Mouse (Mus musculus): ENCODE results near the gene Tmem190.

Tmem190 gene

DNA sequence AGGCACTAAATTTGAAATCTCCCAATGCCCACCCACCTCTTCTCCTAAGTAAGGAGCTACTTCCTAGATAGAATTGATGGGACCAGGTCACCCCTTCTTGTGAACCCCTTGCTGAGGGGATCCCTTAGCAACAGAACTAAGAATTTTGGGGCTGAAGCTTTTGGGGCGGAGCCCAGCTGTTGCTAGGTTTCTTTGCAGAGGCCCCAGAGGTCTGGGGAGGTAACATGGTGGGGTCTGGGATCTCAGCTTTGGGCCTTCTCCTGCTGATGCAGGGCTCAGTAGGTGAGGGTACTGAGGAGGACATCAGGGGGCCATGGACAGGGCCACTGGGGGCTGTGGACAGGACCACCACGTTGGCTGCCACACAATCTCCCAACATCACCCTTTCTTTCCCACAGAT, at the start of gene Tmem190, which contains the start of gene Il11:
Gene Tmem190, plus strand, starts transcription at position 179 of the 400 bp plus-strand sequence.
Gene Il11, minus strand, starts transcription at position 101 of the 400 bp plus-strand sequence.
- DNase-seq (ENCODE audit: low read depth, low spot score): no peak

DNA sequence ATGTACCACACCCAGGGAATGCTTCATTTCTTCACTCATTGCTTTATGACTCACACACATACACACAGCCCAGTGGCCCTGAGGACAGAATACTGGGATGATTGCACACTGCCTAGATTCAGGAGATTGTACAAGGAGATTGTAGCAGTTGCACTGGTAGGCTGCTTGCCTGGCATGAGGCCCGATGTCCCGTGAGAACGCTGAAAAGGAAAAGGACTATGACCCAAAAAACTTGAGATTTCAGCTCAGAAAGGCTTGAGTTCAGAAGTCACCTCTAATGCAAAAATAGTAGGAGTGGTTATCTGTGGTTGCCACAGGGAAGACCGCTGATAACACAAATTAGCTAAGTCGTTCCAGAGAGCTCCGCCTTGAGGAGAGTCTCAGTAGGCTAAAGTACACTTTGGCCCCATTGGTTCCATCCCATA, 49.8 kb upstream of the Tmem190 start:
- DNase-seq (ENCODE audit: low read depth, low spot score): no peak

DNA sequence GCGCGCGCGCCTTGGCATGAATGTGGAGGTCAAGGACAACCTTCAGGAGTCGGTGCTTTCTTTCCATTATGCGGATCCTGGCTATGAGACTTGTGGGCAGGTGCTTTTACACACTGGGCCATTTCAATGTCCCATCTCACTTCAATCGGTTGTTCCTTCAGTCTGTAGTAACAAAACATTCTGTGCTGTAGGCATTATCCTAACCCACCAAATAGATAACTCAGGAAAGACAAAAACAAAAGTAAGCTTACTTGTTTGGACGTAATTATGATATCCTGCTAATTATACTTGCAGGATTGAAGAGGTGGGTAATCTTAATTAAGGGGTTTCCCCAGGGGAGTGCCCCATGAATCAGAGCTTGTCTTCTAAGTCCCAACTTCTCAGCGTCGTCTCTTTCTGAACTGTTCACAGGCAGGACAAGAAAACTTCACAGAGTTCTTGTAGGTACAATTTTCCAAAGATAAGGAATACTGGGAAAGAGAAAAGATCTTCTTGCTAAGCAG, 43.6 kb upstream of the Tmem190 start:
- DNase-seq (ENCODE audit: low read depth, low spot score): no peak

DNA sequence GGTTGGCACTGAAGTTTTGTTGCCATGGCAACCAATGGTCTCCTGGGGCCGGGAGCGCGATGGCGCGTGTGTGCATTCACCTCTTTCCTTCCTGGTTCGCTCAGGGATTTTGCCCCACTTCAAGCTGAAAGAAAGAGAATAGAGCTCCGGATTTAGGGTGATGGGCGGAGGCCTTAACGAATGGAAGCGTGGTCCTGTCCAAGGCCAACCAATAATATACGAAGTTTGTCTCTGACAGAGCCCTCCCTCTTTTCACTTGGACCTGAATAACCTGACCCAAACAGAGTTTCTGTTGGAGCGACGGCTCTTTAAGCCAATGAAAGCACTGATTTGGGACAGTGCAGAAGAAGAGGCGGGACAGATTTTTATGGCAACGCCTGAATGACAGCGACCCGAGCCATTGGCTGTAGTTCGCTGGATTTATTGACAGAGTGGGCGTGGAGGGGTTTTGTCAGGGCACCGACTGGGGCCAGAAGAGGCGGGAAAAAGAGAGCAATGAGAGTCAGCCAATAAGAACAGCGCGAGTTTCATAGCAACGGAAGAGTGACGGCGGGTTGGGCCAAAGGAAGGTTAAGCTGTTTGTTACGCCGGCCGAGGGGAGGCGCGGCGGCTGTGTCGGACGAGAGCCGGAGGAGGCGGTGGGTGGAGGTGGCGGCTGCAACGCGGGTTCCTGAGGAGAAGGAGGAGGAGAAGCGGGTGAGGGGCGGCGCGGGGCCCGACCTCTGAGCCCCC, 43.0 kb upstream of the Tmem190 start, which contains the start of gene Kmt5c:
Gene Kmt5c, plus strand, starts transcription at position 572 of the 732 bp plus-strand sequence.
- DNase-seq (ENCODE audit: low read depth, low spot score): peak; percentile 100

DNA sequence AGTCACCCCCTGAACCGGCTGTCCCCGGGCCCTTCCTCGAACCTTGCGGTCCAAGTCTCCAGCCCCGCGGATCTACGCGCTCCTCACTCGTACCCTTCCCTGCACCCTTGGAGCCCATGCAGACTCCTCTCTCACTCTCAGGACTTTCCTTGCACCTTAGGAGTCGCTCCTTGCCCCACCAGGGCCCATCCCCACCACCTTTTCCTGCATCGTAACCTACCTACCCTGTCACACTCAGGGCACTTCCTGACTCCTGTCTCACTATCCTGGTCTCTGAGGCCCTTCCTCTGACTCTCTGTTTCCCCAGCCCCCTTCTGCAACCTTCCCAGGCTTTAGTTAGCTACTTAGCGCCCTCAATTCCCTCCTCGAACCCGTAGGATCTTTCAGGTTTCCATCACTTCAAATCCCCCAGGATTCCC, 42.4 kb upstream of the Tmem190 start:
- no peak for DNase-seq (ENCODE audit: low read depth, low spot score)

DNA sequence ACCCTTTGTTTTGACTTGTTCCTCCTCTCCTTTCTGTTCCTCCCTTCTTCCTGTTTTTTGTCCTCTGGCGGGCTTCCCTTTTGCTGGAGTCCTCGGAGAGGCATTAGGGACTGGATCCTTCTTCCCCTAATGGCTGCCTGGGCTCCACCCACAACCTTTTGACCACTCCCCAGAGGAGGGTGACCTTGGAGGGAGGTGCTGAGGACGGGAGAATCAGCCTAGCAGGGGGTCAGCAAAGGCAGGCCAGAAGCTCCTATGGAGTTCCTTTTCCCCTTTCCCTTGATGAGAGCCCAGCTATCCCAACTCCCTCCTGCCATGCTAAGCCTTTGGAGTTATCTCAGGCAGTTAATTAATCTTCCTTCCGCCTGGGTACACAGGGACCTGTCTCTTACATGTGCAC, 41.6 kb upstream of the Tmem190 start:
- DNase-seq (ENCODE audit: low read depth, low spot score): no peak

DNA sequence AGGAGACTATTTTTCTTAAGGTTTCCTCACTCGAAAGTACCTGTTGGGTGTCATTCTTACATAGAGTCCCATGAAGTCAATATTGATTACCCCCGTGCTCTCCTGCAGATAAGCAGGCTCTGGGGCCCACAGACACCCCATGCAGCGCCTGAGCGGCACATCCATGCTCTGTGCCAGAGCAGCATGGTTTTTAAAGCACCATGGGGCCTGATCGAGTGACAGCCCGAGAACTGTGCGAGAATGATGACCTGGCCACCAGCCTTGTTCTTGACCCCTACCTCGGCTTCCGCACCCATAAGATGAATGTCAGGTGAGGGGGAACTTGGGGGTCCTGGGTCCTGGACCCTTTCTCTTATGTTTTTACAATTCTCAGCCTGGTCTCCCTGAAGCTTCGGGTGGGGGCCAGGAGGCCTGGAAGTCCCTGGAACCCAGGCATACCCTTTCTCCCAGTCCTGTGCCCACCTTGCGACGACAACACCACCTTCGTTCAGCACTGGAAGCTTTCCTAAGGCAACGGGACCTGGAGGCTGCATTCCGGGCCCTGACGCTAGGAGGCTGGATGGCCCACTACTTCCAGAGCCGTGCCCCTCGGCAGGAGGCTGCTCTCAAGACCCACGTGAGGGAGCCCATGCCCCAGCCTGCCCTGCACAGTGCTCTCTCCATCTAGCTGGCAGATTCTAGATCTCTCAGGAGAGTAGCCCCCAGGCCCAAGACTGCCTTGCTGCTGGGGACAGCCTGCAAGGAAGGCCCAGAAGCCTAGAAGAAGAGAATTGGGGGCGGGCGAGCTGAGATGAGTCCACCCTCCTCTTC, 40.9 kb upstream of the Tmem190 start:
- DNase-seq (ENCODE audit: low read depth, low spot score): no peak

DNA sequence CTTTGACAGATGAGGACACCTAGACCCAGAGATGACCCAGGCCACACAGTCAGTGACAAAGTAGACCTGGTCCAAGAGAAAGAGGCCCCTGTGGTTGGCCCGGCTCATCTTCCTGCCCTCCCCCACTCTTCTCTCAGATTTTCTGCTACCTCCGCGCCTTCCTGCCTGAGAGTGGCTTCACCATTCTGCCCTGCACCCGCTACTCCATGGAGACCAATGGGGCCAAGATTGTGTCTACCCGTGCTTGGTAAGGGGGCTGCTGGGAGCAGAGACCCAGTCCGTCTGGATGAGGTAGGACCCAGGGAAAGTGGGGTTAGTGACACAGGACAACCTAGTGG, 40.3 kb upstream of the Tmem190 start:
- DNase-seq (ENCODE audit: low read depth, low spot score): no peak

DNA sequence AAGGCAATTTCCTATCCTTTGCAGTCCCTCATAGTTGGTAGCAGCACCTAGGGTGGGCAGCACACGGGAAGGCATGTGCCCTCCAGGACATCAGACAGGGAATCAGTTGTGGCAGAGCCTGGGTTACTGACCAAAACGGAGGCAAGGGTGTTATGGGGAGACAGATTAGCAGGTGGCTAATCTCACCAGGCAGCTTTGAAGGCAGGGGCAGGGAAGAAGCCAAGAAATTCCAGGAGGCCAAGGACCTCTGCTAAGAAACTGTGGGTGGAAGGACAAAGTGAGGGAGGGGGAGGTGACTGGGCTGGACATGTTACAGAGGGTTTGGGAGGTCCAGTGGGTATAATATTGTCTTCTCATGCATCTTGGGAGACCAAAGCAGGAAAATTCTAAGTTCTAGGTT, 39.4 kb upstream of the Tmem190 start:
- no peak for DNase-seq (ENCODE audit: low read depth, low spot score)

DNA sequence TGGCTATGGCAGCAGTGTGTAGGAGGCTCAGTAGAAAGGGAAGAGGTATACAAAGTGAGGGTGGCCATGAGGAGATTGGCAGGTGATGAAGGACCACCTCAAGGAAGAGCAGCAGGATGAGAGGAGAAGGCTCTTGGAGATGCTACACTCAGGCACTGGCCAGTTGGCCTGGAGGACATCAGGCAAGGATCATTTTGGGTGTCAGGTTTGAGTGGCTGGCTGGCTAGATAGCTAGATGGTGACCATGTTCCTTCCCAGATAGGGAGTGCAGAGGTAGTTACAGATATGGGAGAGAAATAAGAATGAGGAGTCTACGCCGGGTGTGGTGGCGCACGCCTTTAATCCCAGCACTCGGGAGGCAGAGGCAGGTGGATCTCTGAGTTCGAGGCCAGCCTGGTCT, 37.9 kb upstream of the Tmem190 start:
- DNase-seq (ENCODE audit: low read depth, low spot score): no peak

DNA sequence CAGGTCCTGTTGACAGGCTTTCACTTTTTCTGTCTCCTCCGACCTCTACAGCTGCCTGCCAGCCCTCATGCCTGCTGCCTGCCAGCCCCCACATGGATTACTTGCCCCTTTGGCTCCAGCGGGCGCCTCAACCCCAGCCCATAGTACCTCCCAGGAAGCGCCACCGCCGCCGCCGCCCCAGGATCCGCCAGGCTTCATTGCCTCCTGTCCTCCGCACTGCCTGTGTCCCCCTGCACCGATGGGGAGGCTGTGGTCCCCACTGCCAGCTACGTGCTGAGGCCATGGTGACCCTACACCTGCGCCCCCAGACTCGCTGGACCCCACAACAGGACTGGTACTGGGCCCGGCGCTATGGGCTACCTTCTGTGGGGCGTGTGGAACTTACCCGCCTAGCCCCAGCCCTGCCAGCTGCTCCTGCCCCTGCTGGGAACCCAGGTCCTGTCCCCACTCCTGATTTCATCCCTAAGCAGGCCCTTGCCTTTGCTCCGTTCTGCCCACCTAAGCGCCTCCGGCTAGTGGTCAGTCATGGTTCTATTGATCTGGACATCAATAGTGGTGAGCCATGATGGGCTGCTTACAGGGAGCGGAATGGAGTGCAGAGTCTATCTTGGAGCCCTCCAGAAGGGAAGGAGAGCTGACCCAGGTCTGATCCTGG, 36.3 kb upstream of the Tmem190 start:
- DNase-seq (ENCODE audit: low read depth, low spot score): no peak

DNA sequence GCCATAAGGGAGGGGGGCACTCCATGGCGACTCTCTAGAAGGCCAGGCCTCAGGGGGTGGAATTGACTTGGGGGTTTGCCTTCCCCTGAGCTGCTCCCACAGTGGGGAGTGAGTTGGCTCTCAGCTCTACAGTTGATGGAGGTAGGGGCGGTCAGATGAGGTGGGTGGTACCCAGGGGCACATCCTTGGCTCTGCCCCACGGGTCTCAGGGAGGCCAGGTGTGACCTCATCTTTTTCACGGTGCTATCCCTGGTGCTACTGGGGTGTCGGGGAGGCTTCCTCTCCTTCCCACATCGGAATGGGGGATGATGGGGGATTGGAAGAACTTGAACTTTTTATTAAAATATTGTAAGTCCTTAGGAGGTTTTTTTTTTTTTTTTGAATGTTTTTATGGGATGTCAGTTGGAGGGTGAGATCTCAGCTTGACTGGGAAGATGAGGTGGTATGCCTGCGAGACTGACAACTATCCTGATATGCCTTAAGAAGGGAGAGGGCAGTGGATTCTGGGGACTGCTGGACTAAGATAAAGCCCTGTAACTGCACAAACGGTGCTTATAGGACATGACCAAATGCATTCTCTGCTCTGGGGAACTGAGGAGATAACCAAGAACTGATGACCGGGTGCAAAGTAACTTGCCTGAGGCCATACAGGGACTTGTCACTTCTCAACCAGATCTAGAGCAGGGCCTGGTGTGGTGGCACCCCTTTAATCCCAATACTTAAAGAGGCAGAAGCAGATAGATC, 35.4 kb upstream of the Tmem190 start:
- DNase-seq (ENCODE audit: low read depth, low spot score): no peak

DNA sequence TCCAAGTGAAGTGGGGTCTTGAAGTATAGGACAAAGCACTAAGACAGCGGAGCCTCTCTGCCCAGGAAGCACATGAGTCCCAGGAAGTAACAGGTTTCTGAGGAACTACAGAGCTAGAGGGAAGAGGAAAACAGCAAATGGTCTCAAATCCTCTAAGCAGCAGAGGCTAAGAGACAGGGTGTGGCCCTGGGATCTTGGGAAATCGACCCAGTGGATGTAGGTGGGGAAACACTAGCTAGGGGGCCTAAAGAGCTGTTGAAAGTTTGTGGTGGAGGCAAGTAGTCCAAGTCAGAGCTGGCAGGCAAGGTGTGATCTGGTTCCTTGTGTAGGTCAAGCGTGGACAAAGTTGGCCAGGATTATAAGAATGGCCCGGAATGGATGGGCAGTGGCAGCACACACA, 34.4 kb upstream of the Tmem190 start:
- DNase-seq (ENCODE audit: low read depth, low spot score): no peak

DNA sequence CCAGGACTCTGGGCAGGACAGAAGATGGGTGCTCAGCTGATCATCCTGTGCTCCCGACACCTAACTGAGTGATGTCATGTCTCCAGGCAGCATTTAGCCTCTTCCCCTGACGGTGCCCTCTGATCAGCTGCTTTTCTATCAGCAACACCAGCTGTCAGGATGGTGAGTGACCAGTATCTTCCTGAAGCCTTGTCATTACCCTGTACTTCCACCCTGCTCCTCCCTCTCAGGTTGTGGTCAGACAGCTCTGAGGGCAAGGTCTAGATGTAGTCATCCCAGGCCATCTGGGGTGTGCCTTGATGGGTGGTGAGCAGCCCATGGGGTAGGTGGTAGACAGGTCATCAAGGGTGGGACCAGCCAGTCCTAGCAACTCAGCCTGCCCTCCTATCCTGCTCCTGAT, 33.6 kb upstream of the Tmem190 start:
- no peak for DNase-seq (ENCODE audit: low read depth, low spot score)

DNA sequence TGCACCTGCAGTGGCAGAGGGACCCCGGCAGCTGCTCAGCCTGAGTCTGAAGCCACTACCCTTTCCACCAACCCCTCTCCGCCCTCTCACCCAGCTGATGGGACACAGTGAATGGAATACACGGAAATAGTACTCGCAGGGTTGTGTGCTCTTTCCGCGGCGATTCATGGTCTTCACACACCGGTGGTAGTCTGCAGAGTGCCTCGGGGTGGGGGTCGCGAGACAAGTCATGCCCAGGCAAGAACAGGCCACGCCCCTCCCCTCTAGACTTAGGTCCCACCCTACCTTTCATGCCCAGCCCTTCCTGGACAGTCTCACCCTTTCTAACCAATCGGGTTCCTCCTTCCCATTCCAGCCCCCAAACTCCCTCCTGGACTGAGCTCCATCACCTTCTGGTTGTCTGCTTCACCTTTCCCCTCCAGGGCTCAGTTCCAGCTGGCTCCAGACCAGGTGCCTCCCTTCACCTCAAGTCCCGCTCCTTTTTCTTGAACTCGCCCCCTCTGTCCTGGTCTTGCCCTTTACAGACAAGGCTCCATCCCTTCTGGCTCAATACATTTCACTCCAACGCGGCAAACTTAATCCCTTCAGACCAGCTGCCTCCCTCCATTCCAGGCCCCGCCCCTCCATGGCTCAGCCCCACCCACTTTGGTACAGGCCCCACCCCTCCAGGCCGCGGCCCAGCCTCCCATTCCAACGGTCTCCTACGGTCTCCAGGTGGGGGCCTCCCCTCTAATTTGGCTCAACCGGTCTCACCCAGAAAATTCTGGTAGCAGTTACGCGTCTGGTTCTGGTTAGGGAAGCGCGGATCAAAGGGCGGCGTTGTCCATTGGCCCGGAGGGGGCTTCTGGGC, 30.5 kb upstream of the Tmem190 start:
- no peak for DNase-seq (ENCODE audit: low read depth, low spot score)

DNA sequence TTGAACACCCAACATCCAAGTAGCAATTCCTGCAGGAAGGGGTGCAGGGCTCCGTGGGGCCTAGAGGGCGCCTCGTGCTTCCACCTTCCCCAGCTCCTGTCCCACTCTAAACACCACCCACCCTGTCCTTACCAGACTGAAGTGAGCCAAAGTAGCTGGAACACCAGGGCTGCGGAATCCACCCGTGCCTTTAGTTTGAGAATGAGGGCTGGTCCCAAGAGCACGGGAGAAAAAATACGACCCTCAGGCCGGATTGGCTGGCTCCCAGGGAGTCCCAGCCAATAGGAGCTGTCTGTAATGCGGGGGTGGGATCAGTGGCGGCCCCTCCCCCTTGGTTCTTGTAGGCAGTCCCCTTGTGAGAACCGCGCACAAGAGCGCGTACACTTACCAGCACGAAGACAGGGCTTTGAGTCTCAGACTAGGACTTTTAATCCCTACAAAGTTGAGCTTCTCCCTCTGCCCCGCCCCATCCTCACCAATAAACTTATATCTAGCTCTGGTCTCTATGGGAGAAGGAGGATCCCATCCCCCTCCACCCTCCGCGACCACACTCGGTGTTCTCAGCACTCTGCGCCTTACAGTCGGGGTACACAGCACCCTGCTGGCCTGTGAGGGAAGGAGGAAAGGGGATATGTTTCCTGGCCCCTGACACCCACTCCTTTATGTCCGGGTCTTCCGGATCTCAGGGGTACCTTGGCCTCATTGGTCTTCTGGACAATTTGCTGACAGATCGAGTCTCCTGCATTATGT, 29.7 kb upstream of the Tmem190 start, which contains the start of gene Cox6b2:
Gene Cox6b2, minus strand, starts transcription at position 274 of the 750 bp plus-strand sequence.
- DNase-seq (ENCODE audit: low read depth, low spot score): no peak

DNA sequence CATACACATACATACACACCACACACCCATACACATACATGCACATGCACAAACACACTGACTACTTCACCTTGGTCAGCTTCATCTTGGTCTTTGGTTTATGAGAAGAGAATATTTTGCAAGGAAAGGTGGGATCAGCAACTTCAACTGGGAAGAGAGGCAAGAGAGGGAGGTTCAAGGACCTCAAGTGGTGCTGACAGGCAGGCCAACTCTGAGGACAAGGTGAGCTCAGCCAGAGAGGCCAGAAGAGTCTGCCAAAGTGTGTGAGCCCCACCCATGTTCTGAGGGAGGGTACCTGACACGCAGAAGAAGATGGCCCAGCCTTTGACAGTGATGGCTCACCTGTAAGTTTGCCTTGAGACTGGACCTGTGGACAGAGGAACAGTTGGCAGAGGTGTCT, 23.1 kb upstream of the Tmem190 start:
- no peak for DNase-seq (ENCODE audit: low read depth, low spot score)

DNA sequence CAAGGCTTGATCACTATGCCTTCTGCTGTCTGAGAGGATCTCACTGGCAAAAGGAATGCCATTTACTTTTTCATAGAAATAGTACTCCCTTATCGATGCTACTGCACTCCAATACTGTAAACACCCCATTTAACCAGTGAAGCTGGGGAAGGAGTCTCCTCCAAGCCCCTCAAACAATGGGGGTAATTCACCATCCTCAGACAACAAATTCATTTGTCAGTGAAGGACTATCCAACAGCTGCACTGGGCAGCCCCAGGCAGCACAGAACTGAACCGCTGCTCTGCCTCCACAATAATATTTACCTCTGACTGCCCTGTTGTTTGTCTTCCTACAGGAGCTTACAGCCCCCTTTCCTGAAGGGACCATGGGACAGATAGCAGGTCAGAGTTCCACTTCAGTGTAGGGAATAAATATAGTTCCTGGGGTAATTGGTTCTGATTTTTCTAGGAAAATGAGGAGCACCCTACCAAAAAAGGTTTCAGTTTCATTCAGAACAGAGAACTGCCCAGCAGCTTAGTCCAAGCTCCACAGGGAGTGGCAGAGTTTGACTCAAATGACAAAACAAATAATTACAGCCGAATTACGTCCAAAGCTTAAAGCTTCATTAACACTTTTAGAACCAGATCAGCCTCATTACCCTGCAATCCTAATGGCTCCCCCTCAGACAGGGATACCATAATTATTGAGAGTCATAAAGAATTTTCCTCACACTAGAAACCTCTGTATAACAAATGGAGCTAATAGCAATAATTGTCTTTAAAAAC, 17.6 kb upstream of the Tmem190 start:
- DNase-seq (ENCODE audit: low read depth, low spot score): no peak

DNA sequence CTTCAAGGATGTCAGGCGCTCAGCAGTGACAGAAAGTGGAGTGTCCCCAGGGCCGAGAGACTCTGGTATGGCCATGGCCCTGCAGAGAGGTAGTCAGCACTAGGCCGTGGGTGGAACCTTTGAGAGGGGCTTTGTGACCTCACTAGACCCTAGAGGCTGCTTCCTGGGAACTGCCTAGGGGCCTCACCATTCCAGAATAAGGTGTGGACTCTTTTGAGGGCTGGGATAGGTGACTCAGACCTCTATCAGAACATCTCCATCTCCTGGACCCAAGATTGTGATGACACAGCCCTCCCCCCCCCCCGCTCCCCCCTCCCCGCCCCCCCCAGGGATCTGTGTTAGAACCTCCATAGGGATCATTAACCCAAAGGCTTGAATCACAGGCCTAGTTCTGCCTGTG, 11.5 kb upstream of the Tmem190 start, which contains the start of gene Fam71e2:
Gene Fam71e2, minus strand, starts transcription at position 101 of the 400 bp plus-strand sequence.
- DNase-seq (ENCODE audit: low read depth, low spot score): no peak
